Mouse (Mus musculus) heart, postnatal 25 days (tissue): ENCODE measurements around the gene Triobp. TPM values are rescaled to one million over a fixed set of nuclear protein-coding genes. Genes with fewer than 3 reads are reported as not detected.
A peak's percentile ranks its signal among the peaks of the same experiment; 100 is the strongest.

ENCODE experiments used
- DNase-seq: peaks from one replicate; pipeline ENCODE4 v3.0.0; 2022; ENCODE audit warnings: low spot score
- intact Hi-C: fragments of 180-260 bp; cut with DNase I; formaldehyde crosslinking; loops from one replicate; pipeline ENCODE4 v1.15.1; 2025
- total RNA-seq, 2 experiments: library from RNA; stranded (reverse); gene quantifications; 2 replicates each; pipeline ENCODE4 v1.2.3; 2021

The Triobp gene
- total RNA-seq, 2 experiments from 2014 or later = 36.0 to 39.8 TPM

GRCm38 (mm10) chr15:78923585-78923984, 23.9 kb upstream of the Triobp start:
- DNase-seq = no peak
- intact Hi-C loops = no loop called here

GRCm38 (mm10) chr15:78925129-78925528, 22.4 kb upstream of the Triobp start:
- intact Hi-C loops = no loop called here
- no peak for DNase-seq

GRCm38 (mm10) chr15:78926021-78926919, 21.3 kb upstream of the Triobp start, which contains the start of gene Lgals1:
Lgals1 (plus strand) TSS chr15:78926725.
- DNase-seq = peak; percentile 90
- intact Hi-C loops = no loop called here

DNA sequence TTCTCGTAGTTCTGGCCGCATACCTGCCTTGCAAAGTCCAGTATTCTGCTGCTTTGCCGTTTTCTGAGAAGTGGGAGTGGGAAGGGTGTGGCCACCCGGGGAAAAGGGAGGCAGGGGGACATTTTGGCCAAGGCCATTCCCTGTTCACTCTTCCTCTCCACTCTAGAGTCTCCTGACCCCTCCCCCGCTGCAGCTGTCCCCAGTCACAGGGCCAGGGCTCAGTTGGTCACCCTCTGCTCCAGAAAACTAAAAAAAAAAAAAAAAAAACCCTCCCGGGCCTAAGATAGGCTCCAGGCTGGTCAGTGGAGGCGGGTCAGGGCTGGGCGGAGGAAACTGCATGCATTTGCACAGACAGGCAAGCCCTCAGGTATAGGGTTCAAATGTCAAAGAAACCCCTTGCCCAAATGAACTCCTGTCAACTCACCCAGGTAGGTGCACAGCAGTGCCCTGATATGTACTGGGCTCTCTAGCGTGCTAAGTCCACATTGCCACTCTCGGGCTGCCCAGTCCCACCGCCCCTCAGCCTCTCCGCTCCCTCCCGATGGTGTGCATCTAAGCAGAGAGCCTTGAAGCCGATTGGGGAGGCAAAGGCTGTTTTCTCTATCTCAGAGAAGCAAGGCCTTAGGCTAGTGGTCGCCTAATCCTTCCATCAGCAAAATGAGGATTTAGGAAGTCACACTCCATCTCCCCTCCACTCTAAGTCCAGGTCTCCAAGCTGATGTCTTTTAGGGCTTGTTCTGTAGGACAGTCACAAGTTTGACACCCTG, 20.3 kb upstream of the Triobp start:
- no peak for DNase-seq
- intact Hi-C loops = no loop called here

DNA sequence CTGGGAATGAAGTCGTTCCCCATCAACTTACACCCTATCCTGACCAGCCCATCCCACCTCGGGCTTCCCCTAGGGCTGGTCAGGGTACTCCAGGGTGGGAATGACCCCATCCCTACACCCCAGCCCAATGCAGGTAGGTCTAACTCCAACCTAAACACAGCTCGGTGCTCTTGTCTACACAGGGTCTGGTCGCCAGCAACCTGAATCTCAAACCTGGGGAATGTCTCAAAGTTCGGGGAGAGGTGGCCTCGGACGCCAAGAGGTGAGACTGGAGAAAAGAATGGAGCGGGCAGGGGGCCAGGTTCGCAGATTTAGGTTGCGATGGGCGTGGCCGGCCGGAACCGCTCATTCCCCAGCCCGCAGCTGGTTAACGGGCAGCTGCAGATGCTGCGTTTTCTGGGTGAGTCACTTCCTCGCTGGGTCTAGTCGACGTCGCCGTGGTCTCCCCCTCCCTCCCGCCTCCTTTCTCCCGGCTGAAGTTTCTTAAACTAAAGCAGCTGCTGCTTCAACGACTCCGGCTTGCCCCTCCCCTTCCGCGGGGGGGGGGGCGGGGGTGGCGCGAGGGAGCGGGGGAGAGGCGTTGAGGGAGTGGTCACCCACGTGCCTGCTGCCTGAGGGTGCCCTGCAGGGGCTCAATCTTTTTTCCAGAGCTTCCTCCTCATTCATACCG, 19.6 kb upstream of the Triobp start:
- intact Hi-C loops = no loop called here
- DNase-seq = peak; percentile 73

- no peak for DNase-seq
- intact Hi-C loops = no loop called here
These were observed 19.0 kb upstream of the Triobp start for GRCm38 (mm10) chr15:78928539-78928938.

GRCm38 (mm10) chr15:78930192-78930706, 17.3 kb upstream of the Triobp start:
- no peak for DNase-seq
- intact Hi-C loops = no loop called here

- intact Hi-C loops = loop anchor here (1.0 kb wide), 1 partner anchor 16 kb away; no protein-coding TSS in a partner anchor
- DNase-seq = no peak
These were observed 16.6 kb upstream of the Triobp start for GRCm38 (mm10) chr15:78930801-78931426.

GRCm38 (mm10) chr15:78931577-78931976, 15.9 kb upstream of the Triobp start:
- no peak for DNase-seq
- intact Hi-C loops = loop anchor here (1.0 kb wide), 1 partner anchor 16 kb away; no protein-coding TSS in a partner anchor

DNA sequence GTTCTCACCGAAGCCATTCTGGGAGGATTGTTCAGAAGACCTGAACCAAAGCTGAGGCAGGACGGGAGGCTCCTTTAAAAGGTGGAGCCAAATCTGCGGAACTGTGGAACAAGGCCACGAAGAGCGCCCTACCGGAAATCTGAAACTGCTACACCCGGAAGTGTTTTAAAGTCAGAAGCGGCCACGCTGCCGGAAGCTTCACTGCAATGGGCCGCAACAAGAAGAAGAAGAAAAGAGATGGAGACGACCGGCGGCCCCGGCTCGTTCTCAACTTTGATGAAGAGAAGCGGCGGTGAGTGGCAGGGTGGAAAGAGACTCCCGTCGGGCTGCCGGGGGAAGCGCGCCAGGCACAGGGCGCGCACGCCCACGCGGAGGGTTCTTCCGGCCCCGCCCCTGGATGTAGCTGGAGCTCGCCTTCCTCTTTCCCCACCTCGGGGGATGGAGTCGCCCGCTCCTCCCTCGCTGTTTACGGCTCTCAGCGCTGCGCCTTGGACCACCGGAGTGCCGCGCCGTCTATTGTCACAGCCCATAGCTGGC, 12.7 kb upstream of the Triobp start, which contains the start of gene Nol12:
Gene Nol12 (plus strand): TSS at position 150 of the 537 bp plus-strand sequence.
- peak; percentile 70 for DNase-seq
- intact Hi-C loops = no loop called here

- intact Hi-C loops = no loop called here
- no peak for DNase-seq
These were observed 11.1 kb upstream of the Triobp start for GRCm38 (mm10) chr15:78936403-78936802.

DNA sequence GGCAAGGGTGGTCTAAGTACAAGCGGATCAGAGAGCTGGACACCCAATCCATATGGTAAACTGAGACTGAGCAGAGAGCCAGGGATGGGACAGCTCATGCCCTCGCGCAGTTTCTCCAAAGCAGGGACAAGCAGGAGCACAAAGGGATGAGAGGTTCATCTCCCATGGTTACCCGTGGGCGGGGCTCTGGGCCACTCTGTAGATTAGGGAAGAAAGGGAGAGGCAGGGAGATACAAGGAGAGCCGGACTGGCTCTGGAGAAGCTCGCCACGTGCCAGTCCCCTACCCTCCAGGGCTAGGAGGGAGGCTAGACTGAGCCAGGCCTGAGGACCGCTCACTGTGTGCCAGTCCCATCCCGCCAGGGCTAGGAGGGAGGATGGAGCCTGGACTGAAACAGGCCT, 10.2 kb upstream of the Triobp start:
- intact Hi-C loops = no loop called here

GRCm38 (mm10) chr15:78937963-78938362, 9.6 kb upstream of the Triobp start:
- DNase-seq = no peak
- intact Hi-C loops = no loop called here

More for the DNA sequence above, 10.2 kb upstream of the Triobp start:
- no peak for DNase-seq

GRCm38 (mm10) chr15:78940325-78940724, 7.2 kb upstream of the Triobp start:
- intact Hi-C loops = no loop called here
- DNase-seq = no peak

DNA sequence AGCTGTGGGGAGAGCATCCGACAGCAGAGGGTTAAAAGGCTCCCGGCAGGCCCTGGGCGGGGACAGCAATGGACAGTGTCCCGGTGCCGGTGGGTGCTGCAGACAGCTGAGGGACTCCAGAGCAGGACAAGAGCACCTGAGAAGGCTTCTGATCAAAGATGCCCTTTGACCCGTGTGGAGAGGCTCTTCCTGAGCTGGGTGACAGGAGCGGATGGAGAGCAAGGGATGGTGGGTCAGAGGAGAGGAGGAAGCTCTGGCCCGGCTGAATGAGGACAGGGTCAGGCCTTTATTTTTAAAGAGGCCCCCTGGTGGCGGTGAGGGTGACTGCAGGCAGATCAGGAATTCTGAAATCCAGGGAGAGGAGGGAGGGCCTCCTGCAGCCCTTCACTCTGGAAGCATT, 4.9 kb upstream of the Triobp start:
- DNase-seq = peak; percentile 65
- intact Hi-C loops = loop anchor here (1.0 kb wide), 1 partner anchor 27 kb away; no protein-coding TSS in a partner anchor

- intact Hi-C loops = no loop called here
These were observed 1.3 kb upstream of the Triobp start for GRCm38 (mm10) chr15:78946232-78946631.

GRCm38 (mm10) chr15:78948152-78948725, 715 bp downstream of the Triobp start:
- DNase-seq = no peak
- intact Hi-C loops = no loop called here

More at GRCm38 (mm10) chr15:78946232-78946631, 1.3 kb upstream of the Triobp start:
- no peak for DNase-seq

DNA sequence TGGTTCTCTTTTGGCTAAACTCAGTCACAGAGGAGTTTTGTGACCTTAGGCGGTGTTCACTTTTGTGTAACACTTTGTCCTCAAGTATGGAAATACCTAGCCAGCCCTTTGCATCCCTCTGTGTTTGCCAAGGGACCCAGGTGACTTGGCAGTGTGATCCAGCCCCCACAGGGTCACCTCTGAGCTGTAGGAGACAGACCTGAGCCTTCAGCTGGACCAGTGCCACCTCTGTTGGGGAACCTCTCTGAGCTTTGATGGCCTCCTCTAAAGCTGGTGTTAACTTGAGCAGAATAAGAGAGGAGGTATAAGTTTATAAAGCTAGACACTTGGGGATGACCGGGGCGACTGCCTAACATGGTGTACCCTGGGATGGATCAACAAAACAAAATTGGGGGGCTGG, 1.4 kb downstream of the Triobp start:
- no peak for DNase-seq
- intact Hi-C loops = no loop called here

GRCm38 (mm10) chr15:78955663-78956062, 8.1 kb downstream of the Triobp start:
- intact Hi-C loops = no loop called here
- DNase-seq = no peak
